Mouse (Mus musculus) E14TG2a.4 (cell line): ENCODE measurements at regions not wholly inside any gene's neighbourhood (a gene's known extent, or its start where the extent isn't known, plus 50 kb on each side); places are given as distances from the start of the nearest gene placed in this dataset.

Experiments used
- CTCF ChIP-seq: conservative IDR thresholded peaks from 2 replicates; pipeline ENCODE4 v1.5.1; 2014; ENCODE audit warnings: low read length
- NANOG ChIP-seq: IDR thresholded peaks from 2 replicates; pipeline ENCODE4 v1.6.1; 2014; ENCODE audit warnings: borderline replicate concordance, low read length, mixed read lengths

DNA sequence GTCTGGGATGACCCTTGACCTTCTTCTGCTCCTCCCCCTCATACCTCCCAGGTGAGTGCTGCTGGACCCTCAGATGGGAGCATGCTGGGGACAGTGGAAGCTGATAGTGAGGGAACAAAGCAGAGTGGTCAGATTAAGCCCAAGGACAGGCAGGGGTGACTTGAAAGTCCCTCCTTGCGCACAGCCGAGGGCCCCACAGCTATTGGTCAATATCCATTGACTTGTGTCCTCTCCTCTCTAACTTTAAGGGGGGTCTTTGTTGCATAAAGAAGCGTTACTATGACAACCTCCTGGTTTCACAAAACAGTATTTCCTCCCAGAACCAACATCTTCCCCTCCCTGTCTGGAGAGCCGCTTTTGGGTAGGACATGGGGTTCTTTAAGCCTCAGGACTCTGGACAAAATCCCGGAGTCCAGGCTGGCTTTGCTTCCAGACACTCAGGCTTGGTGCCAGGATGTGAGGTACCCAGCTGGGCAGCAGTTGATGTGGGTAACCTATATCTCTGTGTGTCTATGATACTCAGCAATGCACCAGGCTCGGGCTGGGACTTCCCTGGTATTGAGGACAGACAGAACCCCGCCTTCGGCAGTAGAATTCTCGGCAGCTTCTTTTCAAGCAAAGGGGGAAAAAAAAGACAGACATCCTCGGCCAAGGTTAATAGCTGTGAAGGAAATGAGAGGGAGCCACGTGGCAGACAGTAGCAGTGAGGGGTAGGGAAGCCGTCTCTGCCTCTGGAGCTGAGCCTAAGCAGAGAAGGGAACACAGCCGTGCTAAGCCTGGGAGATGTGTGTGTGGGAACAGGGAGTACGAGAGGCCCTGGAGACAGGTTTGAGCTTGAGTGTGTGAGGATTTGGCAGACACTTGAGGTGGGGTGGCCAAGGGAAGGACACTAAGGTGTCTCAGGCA lies 66.4 kb downstream of the Tspan17 start:
- TF ChIP-seq CTCF (no peak), NANOG (no peak)
